In the genomic region with DNA sequence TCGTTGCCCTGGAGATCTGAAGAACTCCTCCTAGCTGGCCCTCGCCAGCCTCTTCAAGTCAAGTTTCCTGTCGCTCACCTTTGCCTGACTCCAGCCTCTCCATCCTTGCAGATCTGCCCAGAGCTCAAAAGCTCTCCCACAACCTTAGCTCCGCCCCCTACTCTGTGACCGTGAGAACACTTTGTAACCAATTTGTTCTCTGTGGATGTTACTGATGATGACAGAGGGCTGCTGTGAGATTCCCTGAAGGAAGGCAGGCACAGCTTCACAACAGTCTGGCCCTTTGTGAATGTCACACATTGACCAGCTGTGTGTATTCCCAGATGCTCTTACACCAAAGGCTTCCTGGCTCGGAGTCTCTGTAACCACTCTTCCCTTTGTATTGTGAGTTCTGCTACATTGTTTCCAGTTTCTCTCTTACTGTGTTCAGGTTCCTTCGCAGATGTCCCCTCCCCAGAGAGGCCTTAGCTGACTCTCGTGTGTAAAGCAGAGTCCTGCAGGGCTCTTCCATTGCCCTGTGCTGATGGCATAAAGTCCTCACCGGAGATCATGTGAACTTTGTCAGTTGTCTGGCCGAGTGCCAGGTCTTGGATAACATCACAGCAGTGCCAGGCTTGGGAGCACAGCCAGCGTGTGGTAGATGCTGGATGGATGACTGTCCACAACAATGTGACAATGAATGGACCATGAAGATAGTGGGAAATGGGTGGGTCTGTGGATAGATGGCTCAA, we compare ENCODE assay signal across 9 mouse cellular contexts. TPM values are rescaled to one million over a fixed set of nuclear protein-coding genes. Genes with fewer than 3 reads are reported as not detected.
DNase-seq lines count a peak whose midpoint lies in the region.
"Had no signal": no experiment of that assay in that cellular context is flagged by ENCODE, and none has a peak within 500 bp of the region (broad histone marks: within the 10 kb centered on the region; RNA-seq: fewer than 3 reads in every experiment).

No protein-coding gene starts in this region.

- intact Hi-C loops in heart, postnatal 36 days (cut with DNase I): no loop called here

- DNase-seq in adrenal gland, adult (ENCODE audit: inconsistent age in 2 of 2, low spot score in 1 of 2): peak; percentile 23 to 62
- no peak for DNase-seq in adrenal gland, adult 8-10 months
- peak; percentile 43 for DNase-seq in ES-CJ7 (ENCODE audit: low read depth, low spot score)
- DNase-seq in heart, postnatal 36 days: peak; percentile 18 to 29
- DNase-seq in kidney, postnatal 4 days: peak; percentile 68 to 80
- DNase-seq in spleen, adult 18-20 months: no peak
- no peak for DNase-seq in gastrocnemius, adult 8-10 months (ENCODE audit: low spot score in 2 of 2)
- no peak for DNase-seq in thymus, postnatal 25 days

RNA-seq across cellular contexts. Expression of a gene that starts 9.4 kb away (rescaled TPM):
- 1 to 10 TPM in 1 of 4 experiments, under 1 TPM in 3; 0.58 to 2.1 (median 0.74) TPM for total RNA-seq in adrenal gland, adult 8-10 months (2022)
- 1 to 10 TPM; 5.0 to 5.8 TPM for total RNA-seq in heart, postnatal 36 days (2021)
- total RNA-seq in gastrocnemius, adult 8-10 months (2022): 1 to 10 TPM in 2 of 4 experiments, under 1 TPM in 2; 0.68 to 1.5 (median 1.0) TPM

RNA-seq across cellular contexts. Expression of a gene that starts 19.9 kb away (rescaled TPM):
- total RNA-seq in adrenal gland, adult 8-10 months (2022): 10 to 100 TPM; 12.5 to 17.3 (median 14.7) TPM
- total RNA-seq in heart, postnatal 36 days (2021): 1 to 10 TPM; 9.3 to 9.7 TPM
- 10 to 100 TPM in 3 of 4 experiments, 1 to 10 TPM in 1; 9.2 to 11.5 (median 10.4) TPM for total RNA-seq in gastrocnemius, adult 8-10 months (2022)

RNA-seq across cellular contexts. Expression of a gene that starts 40.0 kb away (rescaled TPM):
- 1 to 10 TPM; 1.1 to 1.5 (median 1.4) TPM for total RNA-seq in adrenal gland, adult 8-10 months (2022)
- total RNA-seq in heart, postnatal 36 days (2021): 1 to 10 TPM in 1 of 2 experiments, under 1 TPM in 1; 0.33 to 1.2 TPM
- total RNA-seq in gastrocnemius, adult 8-10 months (2022): under 1 TPM in 1 of 4 experiments, not detected in 3; 0.16 TPM
- total RNA-seq: hematopoietic stem cell, adult 5-6 weeks had no signal

Comparison
In these comparisons a context has a peak if more than half of its experiments do, and no peak if none do; other contexts are left out.
1. DNase-seq: peak in adrenal gland, adult (2 of 2), ES-CJ7 (single experiment), heart, postnatal 36 days (2 of 2) and kidney, postnatal 4 days (2 of 2); none in adrenal gland, adult 8-10 months (single experiment), spleen, adult 18-20 months (0 of 2), gastrocnemius, adult 8-10 months (0 of 2) and thymus, postnatal 25 days (single experiment).